Mouse (Mus musculus) liver, postnatal 0 days (tissue): Measurements from ENCODE around the gene Adarb1.

Source experiments
- CTCF ChIP-seq: sonication (generic); IDR thresholded peaks from 2 replicates; pipeline ENCODE4 v1.5.1; 2016; ENCODE audit warnings: antibody characterized with exemption, low read depth
- EP300 ChIP-seq: IDR thresholded peaks from 2 replicates; pipeline ENCODE4 v1.6.1; 2016; ENCODE audit warnings: antibody characterized with exemption, low read depth, mild to moderate bottlenecking

DNA sequence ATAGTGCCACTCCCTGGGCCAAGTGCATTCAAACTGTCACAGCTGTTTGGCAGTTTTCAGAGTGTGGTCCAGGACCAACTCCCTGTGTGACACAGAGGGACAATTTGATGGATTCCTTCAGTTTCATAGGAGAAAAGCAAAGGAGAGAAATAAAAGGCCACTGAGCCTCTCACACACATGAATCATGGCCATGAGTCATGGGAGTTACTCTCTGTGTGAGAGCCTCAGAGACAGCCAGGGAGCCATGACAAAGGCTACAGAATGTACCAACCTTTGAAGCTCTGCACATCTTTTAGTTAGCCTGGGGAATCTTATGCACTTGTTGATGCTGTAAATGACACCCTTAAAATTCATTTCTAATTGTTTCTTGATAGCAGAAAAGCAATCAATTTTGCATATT, 12.7 kb upstream of the Adarb1 start:
- TF ChIP-seq CTCF (no peak), EP300 (no peak)
